Mouse (Mus musculus) cerebellum, adult (tissue): Measurements from ENCODE around the gene Tmco3.

Experiments used
- ATAC-seq: cut with Nextera tagmentation; 2 replicates; pipeline ENCODE4 v1.9.2; 2017; ENCODE audit warnings: mild to moderate bottlenecking, moderate library complexity, mixed read lengths; ENCODE audit not compliant: insufficient number of reproducible peaks, low FRiP score, low TSS enrichment

Tmco3 gene

DNA sequence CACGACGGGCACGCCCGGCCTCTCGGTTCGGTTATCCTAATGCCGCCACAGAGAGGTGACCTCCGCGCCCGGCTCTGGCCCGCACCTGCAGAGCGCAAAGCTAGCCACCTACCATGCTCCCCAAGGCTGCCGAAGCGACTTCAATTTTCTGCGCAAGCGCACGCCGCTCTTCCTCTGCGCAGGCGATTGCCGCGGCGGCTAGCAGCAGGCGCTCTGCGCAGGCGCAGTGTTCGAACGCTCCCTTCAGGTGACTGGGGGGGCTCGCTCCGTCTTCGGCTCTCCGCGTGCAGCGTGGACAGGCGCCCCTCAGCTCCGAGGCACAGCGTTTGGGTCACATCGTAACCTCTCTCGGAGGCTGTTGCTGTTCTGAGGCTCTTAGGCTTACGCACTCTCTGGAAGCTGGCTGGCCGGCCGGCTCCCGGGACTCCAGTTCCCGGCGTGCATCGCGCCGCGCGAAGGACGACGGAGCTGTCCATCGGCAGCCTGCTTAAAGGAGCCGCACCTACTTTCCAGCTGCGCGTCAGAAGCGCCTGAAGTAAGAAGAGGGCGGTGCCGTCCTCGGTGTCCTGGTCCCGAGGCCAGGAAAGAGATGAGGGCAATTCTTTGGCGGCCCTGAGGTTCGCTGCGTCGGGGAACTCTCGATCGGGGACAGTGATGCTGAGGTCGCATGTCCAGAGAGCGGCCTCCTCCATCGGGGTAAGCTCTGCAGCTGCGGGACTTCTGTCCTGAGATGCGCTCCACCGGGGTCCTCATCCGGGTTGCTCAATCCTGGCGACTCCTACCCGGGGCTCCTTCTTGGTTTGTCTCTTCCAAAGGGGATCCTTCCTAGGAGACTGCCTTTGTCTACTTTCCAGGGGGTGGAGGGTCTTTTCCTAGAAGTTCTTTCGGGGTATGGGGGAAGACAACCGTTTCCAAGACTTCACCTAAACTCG is at the start of gene Tmco3, which contains the start of gene Dcun1d2:
Gene Tmco3 (plus strand): TSS at position 499 of the 932 bp plus-strand sequence.
Gene Dcun1d2 (minus strand): TSS at position 440 of the 932 bp plus-strand sequence.
- peak; percentile 86 for ATAC-seq

DNA sequence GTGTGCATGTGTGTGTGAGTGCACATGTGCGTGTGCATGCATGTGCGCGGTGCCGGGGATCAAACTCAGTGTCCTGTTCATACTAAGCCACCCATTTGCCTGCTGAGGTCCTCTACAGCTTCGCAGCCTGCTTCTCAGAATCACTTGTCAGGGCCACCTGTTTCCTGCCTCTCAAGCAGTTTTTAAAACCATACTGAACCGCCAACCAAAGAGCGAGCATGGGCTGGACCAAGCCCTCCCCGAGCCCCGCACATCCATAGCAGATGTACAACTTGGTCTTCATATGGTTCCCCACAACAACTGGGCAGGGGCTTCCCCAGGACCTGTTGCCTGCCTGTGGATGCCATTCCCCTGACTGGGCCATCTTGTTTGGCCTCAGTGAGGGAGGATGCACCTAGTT is 47.9 kb upstream of the Tmco3 start:
- ATAC-seq = no peak

DNA sequence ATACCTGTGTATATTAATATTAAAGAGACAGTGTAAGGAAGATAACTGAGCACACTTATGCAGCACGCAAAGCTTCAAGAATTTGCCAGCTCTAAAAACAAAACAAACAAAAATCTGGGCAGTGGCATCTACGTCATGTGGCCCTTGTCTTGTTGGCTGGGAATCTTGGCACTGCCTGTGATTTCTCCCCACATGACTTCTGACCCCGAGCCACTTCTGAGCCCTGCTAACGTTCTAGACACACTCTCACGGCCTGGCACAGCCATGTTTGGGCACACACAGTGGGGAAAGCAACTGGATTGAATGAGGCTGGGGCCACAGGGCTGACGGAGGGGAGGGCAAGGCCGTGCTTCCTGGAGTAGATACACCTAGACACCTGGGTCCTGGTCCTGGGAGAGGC is 47.3 kb upstream of the Tmco3 start:
- ATAC-seq = no peak

DNA sequence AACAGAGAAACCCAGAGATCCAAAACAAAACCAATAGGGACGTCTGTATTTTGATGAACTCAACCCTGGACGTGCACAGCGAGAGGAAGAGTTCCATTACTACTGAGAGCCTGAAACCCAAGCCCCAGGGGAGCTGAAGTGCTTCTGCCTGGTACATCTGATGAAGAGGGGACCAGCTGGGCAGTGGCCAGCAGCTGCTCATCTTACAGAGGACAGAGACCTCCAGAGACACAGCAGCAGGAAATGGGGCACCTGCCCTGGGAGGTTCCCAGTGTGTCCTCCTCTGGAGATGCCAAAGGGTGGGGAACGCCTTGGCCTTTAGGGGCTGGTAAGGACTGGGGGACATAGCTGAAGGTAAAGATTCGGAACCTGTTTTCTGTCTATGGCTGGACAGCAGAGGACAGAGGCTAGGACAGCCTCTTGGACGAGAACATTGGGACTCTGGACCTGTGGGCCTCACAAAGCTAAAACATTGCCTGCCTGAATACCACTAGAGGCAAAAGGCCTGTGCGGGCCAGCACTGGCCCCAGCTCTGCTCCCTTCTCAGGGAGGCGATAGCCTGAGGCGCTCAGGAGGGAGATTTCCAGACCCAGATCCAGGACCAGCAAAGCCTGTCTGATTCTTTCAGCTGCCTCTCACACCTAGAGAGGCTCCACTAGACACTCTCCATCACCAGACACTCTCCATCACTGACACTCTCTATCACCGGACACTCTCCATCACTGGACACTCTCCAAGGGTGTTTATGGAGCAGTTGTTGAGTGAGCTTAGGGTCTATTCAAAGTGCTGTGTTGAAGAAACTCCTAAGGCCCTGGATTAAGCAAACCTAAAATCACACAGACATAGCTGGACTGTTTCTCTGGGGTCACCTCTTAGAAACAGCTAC is 44.8 kb upstream of the Tmco3 start:
- no peak for ATAC-seq

- ATAC-seq = no peak
These were observed 43.6 kb upstream of the Tmco3 start for GRCm38 (mm10) chr8:13244343-13244880.

GRCm38 (mm10) chr8:13252837-13253236 is 35.2 kb upstream of the Tmco3 start:
- no peak for ATAC-seq

GRCm38 (mm10) chr8:13253413-13253812 is 34.6 kb upstream of the Tmco3 start:
- no peak for ATAC-seq

GRCm38 (mm10) chr8:13254019-13254418 is 34.0 kb upstream of the Tmco3 start, which contains the start of gene Adprhl1:
Gene Adprhl1, minus strand, starts transcription at chr8:13254162.
- 0 out of 2 replicates have a peak, but pooled peaks have one; percentile 56 for ATAC-seq

GRCm38 (mm10) chr8:13263376-13263775 is 24.6 kb upstream of the Tmco3 start:
- ATAC-seq = no peak

GRCm38 (mm10) chr8:13267566-13267965 is 20.4 kb upstream of the Tmco3 start:
- ATAC-seq = no peak

DNA sequence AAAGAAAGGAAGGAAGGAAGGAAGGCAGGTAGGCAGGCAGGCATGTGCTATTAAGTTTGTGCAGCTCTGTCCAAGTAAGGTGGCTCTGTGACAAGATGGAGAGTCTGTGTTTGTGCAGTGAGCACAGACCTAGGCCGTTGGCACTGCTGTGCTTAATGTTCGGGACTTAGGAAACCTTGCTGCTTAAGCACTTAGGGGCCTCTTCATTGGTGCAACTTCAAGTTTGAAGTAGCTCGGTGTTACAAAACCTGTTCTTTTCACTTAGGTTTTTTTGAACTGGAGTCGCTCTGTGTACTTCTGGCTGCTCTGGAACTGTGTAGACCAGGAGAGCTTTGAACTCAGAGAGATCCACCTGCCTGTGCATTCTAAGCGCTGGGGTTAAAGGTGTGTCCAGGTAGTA is 15.2 kb upstream of the Tmco3 start:
- no peak for ATAC-seq

DNA sequence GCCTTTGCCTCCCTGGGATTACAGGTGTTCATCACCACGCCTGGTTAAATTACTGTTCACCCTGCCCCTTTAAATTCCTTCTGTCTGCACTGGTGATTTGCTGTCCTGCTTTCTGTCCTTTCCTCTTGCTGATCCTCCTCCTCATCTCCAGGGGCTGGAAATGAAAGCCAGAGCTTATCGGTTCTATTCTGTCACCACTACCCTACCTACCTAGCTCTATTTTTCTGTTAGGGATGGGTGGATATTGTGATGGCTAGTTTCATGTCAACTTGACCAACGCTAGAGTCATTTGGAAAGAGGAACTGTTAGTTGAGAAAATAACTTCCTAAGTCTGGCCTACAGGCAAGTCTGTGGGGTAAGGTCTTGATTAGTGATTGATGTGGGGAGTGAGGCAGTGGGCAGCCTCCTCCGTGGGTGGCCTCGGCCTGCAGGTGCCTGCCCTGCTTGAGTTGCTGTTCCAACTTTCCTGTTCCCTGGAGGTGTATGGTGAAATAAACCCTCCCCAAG is 11.0 kb upstream of the Tmco3 start:
- ATAC-seq = no peak

DNA sequence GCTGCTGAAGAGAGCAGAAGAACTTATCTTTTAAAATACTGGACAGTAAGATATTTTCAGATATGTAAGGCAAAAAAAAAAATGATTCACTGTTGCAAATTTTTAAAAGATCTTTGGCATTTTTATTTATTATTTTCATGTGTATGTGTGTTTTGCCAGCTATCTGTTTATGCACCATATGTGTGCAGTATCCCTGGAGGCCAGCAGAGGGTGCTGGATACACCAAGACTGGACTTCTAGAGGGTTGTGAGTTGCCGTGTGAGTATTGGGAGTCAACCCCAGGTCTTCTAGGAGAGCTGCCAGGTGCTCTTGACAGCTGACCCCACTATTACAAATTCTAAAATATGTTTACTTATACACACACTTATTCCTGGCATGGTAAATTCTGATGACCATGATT is 4.8 kb upstream of the Tmco3 start:
- no peak for ATAC-seq

DNA sequence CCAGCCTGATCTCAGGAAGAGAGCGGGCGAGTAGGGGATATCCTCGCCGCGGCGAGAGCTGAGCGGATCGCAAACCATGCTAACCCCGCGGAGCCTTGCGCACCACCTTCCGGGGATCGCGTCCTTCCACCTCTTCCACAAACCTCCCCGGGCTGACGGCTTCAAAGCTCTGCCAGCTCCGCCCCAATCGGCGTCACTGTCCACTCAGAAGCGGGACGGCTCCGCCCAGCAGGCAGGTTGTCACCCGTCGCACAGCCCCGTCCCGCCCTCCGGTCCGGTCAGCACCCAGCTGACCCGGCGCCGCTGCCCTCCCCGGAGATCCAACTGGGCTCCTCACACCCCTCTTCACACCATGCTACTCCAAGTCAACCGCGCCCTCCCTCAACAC is 692 bp upstream of the Tmco3 start:
- peak; percentile 84 for ATAC-seq

GRCm38 (mm10) chr8:13288646-13289045 is 656 bp downstream of the Tmco3 start:
- no peak for ATAC-seq

DNA sequence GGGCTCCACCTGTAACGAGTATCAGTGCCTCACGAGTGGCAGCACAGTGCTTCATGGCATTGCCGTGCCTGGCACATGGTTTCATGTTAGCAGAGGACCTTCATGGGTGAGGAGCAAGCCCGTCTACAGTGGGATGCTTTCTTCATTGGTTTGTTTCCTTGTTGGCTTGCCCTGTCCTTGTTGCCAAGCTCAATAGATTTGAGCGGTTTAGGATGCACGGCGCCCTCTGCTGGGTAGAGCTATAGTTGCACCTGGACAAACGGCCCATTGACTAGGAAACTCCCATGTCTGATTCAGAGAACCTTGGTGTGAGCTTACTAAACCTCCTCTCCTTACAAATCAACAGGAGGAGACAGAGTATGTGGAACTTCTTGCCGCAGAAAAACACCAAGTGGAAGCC is 4.4 kb downstream of the Tmco3 start:
- no peak for ATAC-seq

GRCm38 (mm10) chr8:13293677-13294470 is 5.9 kb downstream of the Tmco3 start:
- no peak for ATAC-seq

- ATAC-seq = no peak
These were observed 11.6 kb downstream of the Tmco3 start for GRCm38 (mm10) chr8:13299571-13299970.

- ATAC-seq = no peak
These were observed 13.0 kb downstream of the Tmco3 start for GRCm38 (mm10) chr8:13301036-13301435.

DNA sequence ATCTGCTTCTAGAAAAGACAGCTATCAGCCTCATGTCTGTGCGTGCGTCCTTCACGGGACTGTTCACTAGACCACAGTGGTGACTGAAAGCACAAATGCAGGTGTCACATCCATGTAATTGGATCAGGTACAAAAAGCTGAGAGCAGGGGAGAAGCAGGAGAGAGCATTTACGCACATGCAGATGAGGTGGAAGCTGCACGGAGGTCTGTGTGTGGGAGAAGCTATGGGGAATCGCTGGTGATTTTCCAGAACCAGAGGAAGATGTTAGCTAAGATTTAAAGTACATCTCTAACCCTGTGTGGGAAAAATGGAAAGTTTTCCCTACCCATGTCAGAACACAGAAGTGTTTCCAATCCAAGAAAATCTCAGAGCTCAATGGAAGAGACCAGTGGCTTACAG is 17.5 kb downstream of the Tmco3 start:
- no peak for ATAC-seq
